Mouse (Mus musculus) intestine, postnatal 0 days (tissue): ENCODE measurements around the gene P2rx6. TPM values are rescaled to one million over a fixed set of nuclear protein-coding genes. Genes with fewer than 3 reads are reported as not detected.

Source experiments
- ATAC-seq: fragments of 200-750 bp; cut with Nextera tagmentation; 2 replicates; pipeline ENCODE4 v1.8.0; 2017; ENCODE audit warnings: mild to moderate bottlenecking, moderate TSS enrichment, moderate library complexity
- H3K27ac ChIP-seq: fragments of 300-500 bp; sonication (generic); 2 replicates; pipeline ENCODE4 v1.5.1; 2014; ENCODE audit warnings: mild to moderate bottlenecking, low read depth, low read length, moderate library complexity
- H3K27me3 ChIP-seq: fragments of 300-500 bp; sonication (generic); replicated peaks from 2 replicates; pipeline ENCODE4 v1.6.1; 2014; ENCODE audit warnings: low read length, mixed read lengths; ENCODE audit not compliant: control insufficient read depth, insufficient read depth
- H3K36me3 ChIP-seq: fragments of 300-500 bp; sonication (generic); 2 replicates; pipeline ENCODE4 v1.6.1; 2014; ENCODE audit warnings: mild to moderate bottlenecking, moderate library complexity; ENCODE audit not compliant: control insufficient read depth, insufficient read depth
- H3K4me1 ChIP-seq: fragments of 300-500 bp; sonication (generic); replicated peaks from 2 replicates; pipeline ENCODE4 v1.6.1; 2014; ENCODE audit warnings: antibody characterized with exemption, low read length, mixed read lengths; ENCODE audit not compliant: control insufficient read depth, insufficient read depth
- H3K4me2 ChIP-seq: fragments of 300-500 bp; sonication (generic); replicated peaks from 2 replicates; pipeline ENCODE4 v1.6.1; 2014; ENCODE audit warnings: low read depth, mild to moderate bottlenecking, moderate library complexity
- H3K4me3 ChIP-seq: fragments of 300-500 bp; sonication (generic); 2 replicates; pipeline ENCODE4 v1.5.1; 2014; ENCODE audit warnings: low read depth, low read length
- H3K9ac ChIP-seq: fragments of 300-500 bp; sonication (generic); 2 replicates; pipeline ENCODE4 v1.6.1; 2014; ENCODE audit warnings: mild to moderate bottlenecking, low read depth, low read length
- H3K9me3 ChIP-seq: fragments of 300-500 bp; sonication (generic); 2 replicates; pipeline ENCODE4 v1.6.1; 2016; ENCODE audit warnings: mixed run types; ENCODE audit not compliant: control insufficient read depth
- CTCF ChIP-seq: sonication (generic); IDR thresholded peaks from 2 replicates; pipeline ENCODE4 v1.5.1; 2016; ENCODE audit warnings: low read depth, mild to moderate bottlenecking, control low read depth, antibody characterized with exemption, moderate library complexity
- WGBS: fragments of 180-500 bp; shearing (Covaris S2); extraction: QIAGEN DNeasy Blood & Tissue Kit; methylation state at CpG from one replicate; pipeline ENCODE4 v1.1.7; 2014; 5-methylcytosine and 5-hydroxymethylcytosine counted together
- polyA plus RNA-seq: library from polyadenylated mRNA; unstranded; fragments of >200 nt; fragmentation: Nextera tagmentation; extraction: Ambion mirVana; gene quantifications from 2 replicates; pipeline ENCODE4 v1.2.1, GENCODE M21; 2015

P2rx6 gene
- polyA plus RNA-seq, 1 experiment from 2014 or later: 0.73 TPM

DNA sequence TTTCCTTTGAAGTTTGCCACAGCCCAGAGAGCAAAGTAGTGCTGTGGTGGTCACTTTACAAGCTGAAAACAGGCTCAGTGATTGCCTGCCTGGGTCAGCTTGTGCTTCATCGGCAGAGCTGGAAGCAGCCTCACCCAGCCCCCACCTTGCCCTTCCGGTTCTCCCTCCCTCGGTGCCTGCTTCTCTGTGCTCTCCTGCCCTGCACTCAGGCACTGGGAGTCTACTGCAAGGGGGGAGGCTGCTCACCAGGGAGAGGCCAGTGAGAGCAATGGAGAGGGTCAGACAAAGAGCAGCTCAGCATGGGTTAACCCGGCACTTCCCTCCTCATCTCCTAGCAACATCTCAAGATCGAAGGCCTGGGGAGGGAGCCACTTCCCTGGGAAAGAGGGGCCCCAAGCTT, 2.9 kb upstream of the P2rx6 start:
- H3K4me3 ChIP-seq: 0 out of 2 replicates have a peak overlapping the region, but pooled peaks have one; percentile 4
- 6% methylated on average over 5 of the region's 5 CpGs for WGBS

DNA sequence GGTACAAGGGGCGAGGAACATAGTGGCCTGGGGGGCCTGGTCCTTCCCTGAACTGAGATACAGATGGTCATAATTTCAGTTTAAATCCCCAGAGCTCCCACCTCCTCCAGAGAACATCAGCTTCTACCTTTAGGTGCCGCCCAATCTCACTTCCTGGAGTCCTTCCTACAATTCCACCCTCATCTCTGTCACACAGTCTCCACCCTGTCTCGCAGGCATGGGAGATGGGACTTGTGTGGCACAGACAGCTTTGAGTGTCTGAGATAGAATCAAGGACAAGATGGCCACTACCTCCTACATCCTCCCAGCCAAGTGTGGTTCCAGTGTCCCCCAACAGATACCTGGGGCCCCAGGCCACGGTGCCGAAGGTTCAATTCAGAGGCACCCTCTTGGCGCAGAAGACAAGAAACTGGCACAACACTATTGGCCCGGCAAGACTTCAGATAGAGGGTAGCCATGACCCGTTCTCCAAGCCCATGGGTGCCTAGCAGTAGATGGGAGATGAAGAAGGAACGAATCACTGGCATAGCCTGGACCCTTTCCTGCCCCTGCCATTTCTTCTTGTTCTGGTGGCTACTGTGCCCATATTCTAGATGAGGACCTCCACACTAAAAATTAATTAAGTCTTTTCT, 2.2 kb upstream of the P2rx6 start:
- Histone ChIP-seq H3K9ac (0 out of 2 replicates have a peak overlapping the region, but pooled peaks have one; percentile 18), H3K27me3 (no peaks in the 10 kb centered on the region), H3K4me3 (no peak overlapping the region), H3K4me2 (peak overlapping the region; percentile 51), H3K9me3 (no peaks in the 10 kb centered on the region), H3K4me1 (peaks cover under 1% of the 10 kb centered on the region), H3K36me3 (no peaks in the 10 kb centered on the region), H3K27ac (no peak overlapping the region)
- no peak for ATAC-seq
- 75% methylated on average over 9 of the region's 9 CpGs for WGBS
- no peak for TF ChIP-seq CTCF

More for the DNA sequence above, 2.9 kb upstream of the P2rx6 start:
- H3K4me1 ChIP-seq: no peaks in the 10 kb centered on the region; the same call in none of the 2 replicates
- H3K27ac ChIP-seq: no peak overlapping the region
- peak overlapping the region; percentile 51 for H3K4me2 ChIP-seq
- ATAC-seq: no peak; the same call in 1 of the 2 replicates
- no peaks in the 10 kb centered on the region for H3K9me3 ChIP-seq
- no peaks in the 10 kb centered on the region for H3K27me3 ChIP-seq
- peak; percentile 8; the same call in 1 of the 2 replicates for TF ChIP-seq CTCF
- H3K9ac ChIP-seq: peak overlapping the region; percentile 18; the same call in 1 of the 2 replicates
- no peaks in the 10 kb centered on the region for H3K36me3 ChIP-seq

DNA sequence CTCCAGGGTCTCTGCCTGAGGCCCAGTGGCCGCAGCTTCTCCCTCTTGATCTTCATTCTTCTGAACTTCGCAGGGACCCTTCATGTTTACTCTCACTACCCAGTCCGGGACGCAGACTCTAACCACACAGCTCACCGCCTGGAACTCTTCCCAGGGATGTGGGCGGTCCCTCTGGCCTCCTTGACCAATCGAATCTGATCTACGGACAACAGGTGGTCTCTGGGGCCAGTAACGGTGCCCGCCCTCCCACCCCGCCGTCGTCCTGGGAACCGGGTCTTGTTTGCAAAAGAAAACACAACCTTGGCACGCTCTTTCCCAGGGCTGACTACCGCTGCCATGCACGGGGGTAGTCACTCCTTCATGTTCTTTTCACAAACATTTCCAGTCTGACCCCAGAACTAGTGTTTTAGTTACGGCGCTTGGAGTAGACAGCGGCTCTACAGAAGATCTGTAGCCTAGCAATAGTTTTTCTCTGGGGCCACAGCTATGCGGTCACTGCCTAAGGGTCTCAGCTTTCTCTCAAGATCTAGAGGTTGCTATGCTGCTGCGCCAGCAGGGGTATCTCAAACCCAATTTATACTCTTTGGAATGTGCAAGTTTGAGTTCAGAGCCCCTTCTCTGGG, 446 bp upstream of the P2rx6 start, which contains the start of gene Lrrc74b:
Gene Lrrc74b (minus strand): TSS at position 120 of the 623 bp plus-strand sequence.
- Histone ChIP-seq H3K27me3 (no peaks in the 10 kb centered on the region), H3K9me3 (no peaks in the 10 kb centered on the region), H3K9ac (peak within 1 kb of the TSS; percentile 40; the same call in 1 of the 2 replicates), H3K4me2 (peak within 1 kb of the TSS; percentile 59), H3K4me1 (peaks cover 3% of the 10 kb centered on the region), H3K4me3 (peak within 1 kb of the TSS; percentile 26), H3K36me3 (no peaks in the 10 kb centered on the region), H3K27ac (peak within 1 kb of the TSS; percentile 57; the same call in 1 of the 2 replicates)
- no peak for TF ChIP-seq CTCF
- peak; percentile 60 for ATAC-seq
- WGBS: 3% methylated on average over 22 of the region's 22 CpGs

DNA sequence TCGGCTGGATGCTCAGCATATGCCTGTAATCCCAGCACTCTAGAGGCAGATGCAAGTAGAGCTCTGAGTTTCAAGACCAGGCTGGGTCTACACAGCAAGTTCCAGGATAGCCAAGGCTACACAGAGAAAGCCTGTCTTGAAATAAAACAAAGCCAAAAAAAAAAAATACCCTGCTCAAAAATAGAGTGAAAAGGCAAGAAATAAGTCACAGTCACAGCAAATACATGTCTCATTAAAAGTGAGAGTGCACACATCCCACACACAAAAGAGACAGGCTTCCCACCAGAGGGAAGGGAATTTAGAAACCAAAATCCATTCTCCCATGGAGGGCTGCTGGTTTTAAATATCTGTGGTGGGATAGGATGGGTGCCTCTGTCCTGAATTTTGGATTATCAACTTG, 1.9 kb downstream of the P2rx6 start:
- H3K4me2 ChIP-seq: no peak overlapping the region
- no peaks in the 10 kb centered on the region for H3K27me3 ChIP-seq
- H3K36me3 ChIP-seq: no peaks in the 10 kb centered on the region
- TF ChIP-seq CTCF: no peak
- WGBS: 32% methylated on average over 1 of the region's 1 CpGs
- H3K4me3 ChIP-seq: no peak overlapping the region
- H3K4me1 ChIP-seq: peaks cover 3% of the 10 kb centered on the region; the same call in 1 of the 2 replicates
- H3K27ac ChIP-seq: no peak overlapping the region
- no peak overlapping the region for H3K9ac ChIP-seq
- ATAC-seq: no peak
- no peaks in the 10 kb centered on the region for H3K9me3 ChIP-seq

- 70% methylated on average over 2 of the region's 2 CpGs for WGBS
- H3K4me1 ChIP-seq: peaks cover 3% of the 10 kb centered on the region; the same call in 1 of the 2 replicates
- no peak for TF ChIP-seq CTCF
- no peaks in the 10 kb centered on the region for H3K27me3 ChIP-seq
- no peaks in the 10 kb centered on the region for H3K36me3 ChIP-seq
- no peak for ATAC-seq
- no peak overlapping the region for H3K4me2 ChIP-seq
- no peak overlapping the region for H3K4me3 ChIP-seq
- no peaks in the 10 kb centered on the region for H3K9me3 ChIP-seq
- no peak overlapping the region for H3K27ac ChIP-seq
- H3K9ac ChIP-seq: no peak overlapping the region
Measured at GRCm38 (mm10) chr16:17564221-17564620, 2.5 kb downstream of the P2rx6 start.

- TF ChIP-seq CTCF: no peak
- no peak overlapping the region for H3K4me3 ChIP-seq
- H3K9me3 ChIP-seq: no peaks in the 10 kb centered on the region
- H3K27ac ChIP-seq: no peak overlapping the region
- 30% methylated on average over 3 of the region's 3 CpGs for WGBS
- H3K27me3 ChIP-seq: no peaks in the 10 kb centered on the region
- H3K4me2 ChIP-seq: no peak overlapping the region
- ATAC-seq: peak; percentile 42; the same call in 1 of the 2 replicates
- H3K36me3 ChIP-seq: no peaks in the 10 kb centered on the region
- H3K9ac ChIP-seq: no peak overlapping the region
- peaks cover 3% of the 10 kb centered on the region; the same call in 1 of the 2 replicates for H3K4me1 ChIP-seq
Measured at GRCm38 (mm10) chr16:17564771-17565170, 3.1 kb downstream of the P2rx6 start.
